Mouse (Mus musculus): ENCODE data around the gene Cmtr1. TPM values are rescaled to one million over a fixed set of nuclear protein-coding genes. Genes with fewer than 3 reads are reported as not detected.
"Not testable (repeated sequence)": the region's sequence is repeated elsewhere in the genome, so short reads cannot be mapped to it uniquely, and the experiment has no call there.

The Cmtr1 gene
- polyA plus RNA-seq, 1 experiment from 2014 or later = 96.5 TPM

DNA sequence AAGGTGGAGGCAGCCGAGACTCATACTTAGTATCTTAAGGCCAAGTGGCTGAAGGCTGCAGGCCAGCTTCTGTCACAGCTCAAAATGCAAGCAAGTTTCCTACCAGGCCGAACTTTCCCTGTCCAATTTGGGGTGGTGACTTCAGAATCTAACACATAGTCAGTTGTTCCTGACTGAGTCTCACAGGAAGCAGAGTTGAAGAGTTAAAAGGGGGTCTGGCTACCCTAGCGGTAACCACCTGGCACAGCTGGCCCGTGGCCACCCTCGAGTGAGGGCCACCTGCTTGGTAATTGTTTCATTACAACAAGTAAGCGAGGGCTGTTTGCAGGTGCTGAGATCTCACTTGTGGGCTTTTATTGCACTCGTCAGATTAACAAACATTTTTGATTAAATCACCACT is 52.2 kb downstream of the Cmtr1 start:
- ATAC-seq (replicated peaks; ENCODE audit: low FRiP score, low TSS enrichment, low read depth) (no peak), DNase-seq (ENCODE audit: low spot score) (no peak)
- Histone ChIP-seq H3K36me3 (ENCODE audit: control insufficient read depth, insufficient read depth, low read length) (0 out of 2 replicates have a peak, but pooled peaks cover 3% of the 10 kb centered on the region), H3K4me2 (ENCODE audit: low read length) (no peak overlapping the region), H3K27ac (ENCODE audit: low read depth) (no peak overlapping the region), H3K9me3 (ENCODE audit: control insufficient read depth, low read length) (no peaks in the 10 kb centered on the region), H3K4me3 (ENCODE audit: low read depth, low read length) (no peak overlapping the region), H3K9ac (ENCODE audit: low read length) (no peak overlapping the region), H3K4me1 (replicated peaks; ENCODE audit: control insufficient read depth, insufficient read depth, low read length) (peaks cover 26% of the 10 kb centered on the region), H3K27me3 (replicated peaks; ENCODE audit: control insufficient read depth, insufficient read depth, low read length) (no peaks in the 10 kb centered on the region)
- 64% methylated on average over 7 of the region's 7 CpGs for WGBS

DNA sequence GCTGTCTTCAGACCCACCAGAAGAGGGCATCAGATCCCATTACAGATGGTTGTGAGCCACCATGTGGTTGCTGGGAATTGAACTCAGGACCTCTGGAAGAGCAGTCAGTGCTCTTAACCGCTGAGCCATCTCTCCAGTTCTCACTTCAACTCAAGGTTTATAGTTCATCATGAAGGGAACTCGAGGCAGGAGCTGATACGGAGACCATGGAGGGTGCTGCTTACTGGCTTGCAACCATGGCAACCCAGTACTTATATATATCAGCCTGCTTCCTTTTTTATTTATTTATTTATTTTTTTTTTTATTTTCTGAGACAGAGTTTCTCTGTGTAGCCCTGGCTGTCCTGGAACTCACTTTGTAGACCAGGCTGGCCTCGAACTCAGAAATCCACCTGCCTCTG is 53.3 kb downstream of the Cmtr1 start:
- not testable (repeated sequence) for H3K9me3 ChIP-seq (ENCODE audit: control insufficient read depth, low read length); H3K9ac ChIP-seq (ENCODE audit: low read length); H3K27me3 ChIP-seq (replicated peaks; ENCODE audit: control insufficient read depth, insufficient read depth, low read length); H3K27ac ChIP-seq (ENCODE audit: low read depth); ATAC-seq (replicated peaks; ENCODE audit: low FRiP score, low TSS enrichment, low read depth); H3K36me3 ChIP-seq (ENCODE audit: control insufficient read depth, insufficient read depth, low read length); H3K4me2 ChIP-seq (ENCODE audit: low read length); H3K4me3 ChIP-seq (ENCODE audit: low read depth, low read length); DNase-seq (ENCODE audit: low spot score)
- H3K4me1 ChIP-seq (replicated peaks; ENCODE audit: control insufficient read depth, insufficient read depth, low read length) = peaks cover 26% of the 10 kb centered on the region
- 96% methylated on average over 4 of the region's 4 CpGs for WGBS

DNA sequence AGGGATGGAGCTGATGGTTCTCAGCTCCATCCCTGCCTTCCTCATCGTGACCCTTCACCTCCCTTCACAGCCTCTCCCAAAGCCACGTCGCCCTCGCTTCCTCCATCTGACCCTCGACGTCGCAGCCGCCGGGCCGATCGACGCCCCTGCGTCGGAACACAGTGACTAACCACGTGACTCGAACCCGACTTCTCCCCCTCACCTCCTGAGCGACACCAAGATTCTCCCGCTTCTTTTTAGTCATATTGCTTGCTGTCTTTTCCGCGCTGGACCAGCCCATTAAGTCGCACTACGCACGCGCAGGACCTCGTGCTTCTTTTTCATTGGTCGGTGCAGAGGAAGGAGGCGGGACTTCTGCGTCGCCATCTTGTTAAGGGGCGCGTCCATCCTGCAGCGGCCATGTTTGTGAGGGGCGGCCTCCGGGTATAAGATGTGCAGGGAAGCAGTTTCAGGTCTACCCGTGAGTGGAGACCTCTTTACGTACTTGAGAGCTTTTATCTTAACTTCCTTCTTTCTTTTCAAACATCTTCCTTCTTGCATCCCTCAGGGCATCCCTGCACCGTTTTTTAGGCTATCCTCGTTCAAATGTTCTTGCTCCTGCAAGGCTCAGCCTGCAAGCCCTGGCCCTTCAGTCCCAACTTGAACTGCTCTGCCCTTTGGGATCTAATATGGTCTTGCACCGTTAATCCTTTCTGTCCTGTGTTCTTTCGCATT is 56.5 kb downstream of the Cmtr1 start, which contains the start of gene Ccdc167:
TSS of gene Ccdc167 (minus strand) at position 313 of the 714 bp plus-strand sequence.
- peaks cover 17% of the 10 kb centered on the region for H3K4me1 ChIP-seq (replicated peaks; ENCODE audit: control insufficient read depth, insufficient read depth, low read length)
- peak within 1 kb of the TSS; percentile 88 for H3K4me2 ChIP-seq (ENCODE audit: low read length)
- WGBS = 5% methylated on average over 41 of the region's 41 CpGs
- H3K27ac ChIP-seq (ENCODE audit: low read depth) = 0 out of 2 replicates have a peak within 1 kb of the TSS, but pooled peaks have one; percentile 43
- ATAC-seq (replicated peaks; ENCODE audit: low FRiP score, low TSS enrichment, low read depth) (peak; percentile 94), DNase-seq (ENCODE audit: low spot score) (peak; percentile 99)
- no peaks in the 10 kb centered on the region for H3K9me3 ChIP-seq (ENCODE audit: control insufficient read depth, low read length)
- peak within 1 kb of the TSS; percentile 59 for H3K4me3 ChIP-seq (ENCODE audit: low read depth, low read length)
- no peaks in the 10 kb centered on the region for H3K27me3 ChIP-seq (replicated peaks; ENCODE audit: control insufficient read depth, insufficient read depth, low read length)
- no peaks in the 10 kb centered on the region for H3K36me3 ChIP-seq (ENCODE audit: control insufficient read depth, insufficient read depth, low read length)
- H3K9ac ChIP-seq (ENCODE audit: low read length) = peak within 1 kb of the TSS; percentile 69

DNA sequence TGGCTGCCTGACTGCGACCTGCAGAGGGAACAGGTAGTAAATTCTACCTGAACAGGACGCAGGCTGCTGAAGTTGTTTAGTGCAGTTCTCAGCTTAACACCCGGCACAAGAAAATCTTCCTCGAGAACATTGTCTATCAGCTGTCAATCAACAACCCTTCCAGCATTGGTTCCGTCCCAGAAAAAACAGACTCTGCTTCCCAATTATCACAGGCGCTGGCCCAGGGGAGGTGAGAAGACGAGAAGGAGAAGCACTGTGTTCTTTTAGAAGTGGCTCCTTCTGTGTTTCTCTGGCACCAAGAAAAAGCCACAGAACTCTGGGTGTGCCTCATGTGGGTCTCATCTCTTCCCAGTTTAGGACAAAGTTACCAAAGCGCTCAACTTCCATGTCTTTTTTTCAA is 58.3 kb downstream of the Cmtr1 start:
- Histone ChIP-seq H3K4me1 (replicated peaks; ENCODE audit: control insufficient read depth, insufficient read depth, low read length) (peaks cover 8% of the 10 kb centered on the region; the same call in 1 of the 2 replicates), H3K4me3 (ENCODE audit: low read depth, low read length) (no peak overlapping the region), H3K27ac (ENCODE audit: low read depth) (no peak overlapping the region), H3K36me3 (ENCODE audit: control insufficient read depth, insufficient read depth, low read length) (no peaks in the 10 kb centered on the region), H3K9me3 (ENCODE audit: control insufficient read depth, low read length) (no peaks in the 10 kb centered on the region), H3K9ac (ENCODE audit: low read length) (no peak overlapping the region), H3K4me2 (ENCODE audit: low read length) (no peak overlapping the region), H3K27me3 (replicated peaks; ENCODE audit: control insufficient read depth, insufficient read depth, low read length) (no peaks in the 10 kb centered on the region)
- ATAC-seq (replicated peaks; ENCODE audit: low FRiP score, low TSS enrichment, low read depth) = no peak
- WGBS = 87% methylated on average over 8 of the region's 8 CpGs
- no peak for DNase-seq (ENCODE audit: low spot score)

DNA sequence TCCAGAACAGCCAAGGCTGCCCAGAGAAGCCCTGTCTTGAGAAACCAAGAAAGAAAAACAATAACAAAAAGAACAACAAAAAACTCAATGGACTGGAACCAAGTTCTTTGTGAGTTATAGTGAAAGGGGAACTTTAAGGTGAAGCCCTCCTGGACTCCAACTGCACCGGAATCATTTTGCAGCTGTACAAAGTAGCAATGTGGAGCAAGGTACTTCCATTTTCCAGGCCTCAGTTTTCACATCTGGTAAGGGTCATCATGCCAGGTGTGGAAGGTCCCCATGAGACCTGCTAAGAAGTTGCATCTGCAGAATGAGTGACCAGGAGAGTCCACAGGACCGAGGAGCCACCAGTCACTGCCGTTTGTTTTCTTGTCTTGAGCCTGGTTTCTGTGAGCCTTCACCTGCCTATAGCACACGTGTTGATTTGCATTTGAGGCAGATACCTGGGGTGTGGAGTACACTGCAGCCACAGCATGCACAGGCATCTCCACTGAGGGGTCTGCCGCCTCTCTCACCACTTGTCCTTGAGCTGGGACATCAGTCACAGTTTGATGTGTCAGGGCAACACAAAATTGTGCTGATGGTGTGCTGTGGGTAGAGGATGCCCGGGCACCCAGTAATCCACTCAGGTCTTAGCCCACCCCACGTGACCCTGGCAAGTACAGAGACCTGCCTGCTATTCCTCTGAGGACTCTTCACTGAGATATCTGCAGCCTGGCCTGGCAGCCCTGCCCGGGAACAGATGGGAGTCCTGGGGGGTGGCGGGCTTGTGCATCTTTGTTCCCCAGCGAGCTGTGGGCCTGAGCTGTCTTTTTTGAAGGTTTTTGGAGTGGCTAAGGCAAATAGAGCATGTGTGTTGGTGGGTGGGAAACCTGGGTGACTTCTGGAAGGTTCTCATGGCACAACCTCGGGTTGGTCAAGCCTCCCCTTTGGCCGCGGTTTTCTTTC is 59.5 kb downstream of the Cmtr1 start:
- WGBS = 78% methylated on average over 13 of the region's 13 CpGs
- Histone ChIP-seq H3K9me3 (ENCODE audit: control insufficient read depth, low read length) (no peaks in the 10 kb centered on the region), H3K4me3 (ENCODE audit: low read depth, low read length) (no peak overlapping the region), H3K9ac (ENCODE audit: low read length) (no peak overlapping the region), H3K4me1 (replicated peaks; ENCODE audit: control insufficient read depth, insufficient read depth, low read length) (peaks cover 8% of the 10 kb centered on the region; the same call in 1 of the 2 replicates), H3K27ac (ENCODE audit: low read depth) (no peak overlapping the region), H3K27me3 (replicated peaks; ENCODE audit: control insufficient read depth, insufficient read depth, low read length) (no peaks in the 10 kb centered on the region), H3K36me3 (ENCODE audit: control insufficient read depth, insufficient read depth, low read length) (no peaks in the 10 kb centered on the region), H3K4me2 (ENCODE audit: low read length) (no peak overlapping the region)
- ATAC-seq (replicated peaks; ENCODE audit: low FRiP score, low TSS enrichment, low read depth) = no peak
- DNase-seq (ENCODE audit: low spot score) = no peak

DNA sequence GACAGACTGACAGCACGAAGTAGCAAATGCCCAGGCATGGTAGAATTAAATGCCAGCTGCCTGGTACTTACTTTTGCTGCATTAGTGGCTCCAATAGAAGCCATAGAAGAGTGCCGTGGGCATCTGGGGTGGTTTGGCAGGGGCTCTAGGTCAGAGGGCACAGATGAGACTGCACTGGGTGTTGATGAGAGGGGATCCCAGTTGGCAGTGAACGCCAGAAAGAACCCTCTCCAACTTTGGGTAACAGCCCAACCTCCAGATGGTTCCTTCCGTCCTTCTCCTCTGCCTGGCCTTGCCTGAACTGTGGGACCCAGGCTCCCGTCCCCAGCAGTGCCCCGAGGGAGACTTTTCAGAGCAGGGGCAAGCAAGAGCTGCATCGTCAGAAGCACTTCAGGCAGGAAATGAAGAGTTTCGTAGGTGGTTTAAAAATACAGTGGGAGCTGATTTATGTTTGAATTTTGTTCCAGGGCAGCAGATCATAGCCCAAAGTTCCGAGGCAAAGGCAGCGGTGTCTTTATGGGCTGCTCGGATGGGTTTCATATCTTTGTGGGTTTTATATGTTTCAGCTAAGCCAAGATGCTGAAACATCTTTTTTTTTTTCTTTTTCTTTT is 60.5 kb downstream of the Cmtr1 start:
- ATAC-seq (replicated peaks; ENCODE audit: low FRiP score, low TSS enrichment, low read depth) = no peak
- Histone ChIP-seq H3K4me2 (ENCODE audit: low read length) (no peak overlapping the region), H3K4me1 (replicated peaks; ENCODE audit: control insufficient read depth, insufficient read depth, low read length) (peaks cover 8% of the 10 kb centered on the region; the same call in 1 of the 2 replicates), H3K4me3 (ENCODE audit: low read depth, low read length) (no peak overlapping the region), H3K27ac (ENCODE audit: low read depth) (no peak overlapping the region), H3K27me3 (replicated peaks; ENCODE audit: control insufficient read depth, insufficient read depth, low read length) (no peaks in the 10 kb centered on the region), H3K36me3 (ENCODE audit: control insufficient read depth, insufficient read depth, low read length) (no peaks in the 10 kb centered on the region), H3K9ac (ENCODE audit: low read length) (no peak overlapping the region), H3K9me3 (ENCODE audit: control insufficient read depth, low read length) (no peaks in the 10 kb centered on the region)
- 57% methylated on average over 11 of the region's 11 CpGs for WGBS
- DNase-seq (ENCODE audit: low spot score) = no peak

DNA sequence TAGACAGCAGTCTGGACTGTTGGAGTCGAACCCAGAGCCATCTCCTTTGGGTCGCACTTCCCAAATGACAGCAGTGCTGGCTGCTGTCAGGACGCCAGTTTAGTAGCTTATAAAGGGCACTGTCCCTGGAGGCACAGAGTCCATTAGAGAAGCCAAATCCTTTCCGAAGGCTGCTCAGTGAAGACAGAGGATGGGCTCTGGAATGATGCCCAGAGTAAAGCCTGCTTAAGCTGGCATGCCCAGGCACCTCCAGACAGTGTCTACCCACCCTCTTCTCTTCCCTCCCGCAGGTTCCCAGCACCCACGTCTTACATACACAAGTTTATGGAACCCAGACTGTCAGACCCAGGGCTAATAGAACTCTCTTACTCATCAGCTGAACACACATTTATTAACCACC is 64.2 kb downstream of the Cmtr1 start:
- Histone ChIP-seq H3K36me3 (ENCODE audit: control insufficient read depth, insufficient read depth, low read length) (no peaks in the 10 kb centered on the region), H3K4me3 (ENCODE audit: low read depth, low read length) (no peak overlapping the region), H3K27me3 (replicated peaks; ENCODE audit: control insufficient read depth, insufficient read depth, low read length) (no peaks in the 10 kb centered on the region), H3K4me1 (replicated peaks; ENCODE audit: control insufficient read depth, insufficient read depth, low read length) (no peaks in the 10 kb centered on the region), H3K9ac (ENCODE audit: low read length) (no peak overlapping the region), H3K4me2 (ENCODE audit: low read length) (no peak overlapping the region), H3K27ac (ENCODE audit: low read depth) (no peak overlapping the region), H3K9me3 (ENCODE audit: control insufficient read depth, low read length) (no peaks in the 10 kb centered on the region)
- WGBS = 74% methylated on average over 6 of the region's 6 CpGs
- ATAC-seq (replicated peaks; ENCODE audit: low FRiP score, low TSS enrichment, low read depth) = no peak
- DNase-seq (ENCODE audit: low spot score) = no peak

DNA sequence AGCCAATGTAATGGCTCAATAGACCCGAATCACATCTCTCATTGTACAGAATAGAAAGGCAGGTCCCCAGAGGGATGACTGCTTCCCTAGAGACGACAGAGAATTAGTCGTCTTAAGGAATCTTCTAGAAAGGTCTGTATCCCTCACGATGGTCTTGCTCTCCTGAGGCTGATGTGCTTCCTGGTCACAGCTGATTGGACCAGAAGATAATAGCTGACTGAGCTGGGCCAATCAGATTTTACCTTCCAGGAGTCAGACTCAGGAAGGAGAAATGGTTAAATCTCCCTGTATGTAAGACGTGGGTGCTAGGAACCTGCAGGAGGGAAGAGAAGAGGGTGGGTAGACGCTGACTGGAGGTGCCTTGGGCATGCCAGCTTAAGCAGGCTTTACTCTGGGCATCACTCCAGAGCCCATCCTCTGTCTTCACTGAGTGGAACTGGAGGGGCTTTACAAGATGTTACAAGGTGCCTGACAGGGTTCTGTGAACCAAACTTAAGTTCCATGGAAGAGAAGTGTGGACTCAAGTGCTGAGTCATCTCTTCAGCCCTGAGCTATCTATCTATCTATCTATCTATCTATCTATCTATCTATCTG is 64.7 kb downstream of the Cmtr1 start:
- 75% methylated on average over 6 of the region's 6 CpGs for WGBS
- no peak for ATAC-seq (replicated peaks; ENCODE audit: low FRiP score, low TSS enrichment, low read depth)
- no peaks in the 10 kb centered on the region for H3K36me3 ChIP-seq (ENCODE audit: control insufficient read depth, insufficient read depth, low read length)
- no peak for DNase-seq (ENCODE audit: low spot score)
- H3K4me3 ChIP-seq (ENCODE audit: low read depth, low read length) = no peak overlapping the region
- no peak overlapping the region for H3K9ac ChIP-seq (ENCODE audit: low read length)
- no peaks in the 10 kb centered on the region for H3K9me3 ChIP-seq (ENCODE audit: control insufficient read depth, low read length)
- no peaks in the 10 kb centered on the region for H3K27me3 ChIP-seq (replicated peaks; ENCODE audit: control insufficient read depth, insufficient read depth, low read length)
- no peaks in the 10 kb centered on the region for H3K4me1 ChIP-seq (replicated peaks; ENCODE audit: control insufficient read depth, insufficient read depth, low read length)
- no peak overlapping the region for H3K4me2 ChIP-seq (ENCODE audit: low read length)
- H3K27ac ChIP-seq (ENCODE audit: low read depth) = no peak overlapping the region

All from intestine, embryonic 14.5 days (tissue).